Mouse (Mus musculus): ENCODE results near the gene Ovca2.

The Ovca2 gene

DNA sequence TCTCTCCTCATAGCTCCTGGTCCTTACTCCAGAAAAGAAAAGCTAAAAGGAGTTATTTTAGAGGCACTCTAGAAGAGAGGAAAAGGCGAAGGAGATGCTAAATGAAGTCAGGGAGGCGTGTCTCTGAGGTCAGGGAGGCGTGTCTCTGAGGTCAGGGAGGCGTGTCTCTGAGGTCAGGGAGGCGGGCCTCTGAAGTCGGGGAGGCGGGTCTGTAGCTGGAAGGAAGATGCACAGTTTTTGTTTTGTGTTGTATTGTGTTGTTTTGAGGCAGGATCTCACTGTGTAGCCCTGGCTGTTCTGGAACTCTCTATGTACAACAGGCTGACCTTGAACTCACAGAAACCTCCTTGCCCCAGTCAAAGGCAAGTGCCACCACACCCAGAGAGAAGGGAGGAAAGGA is 19.3 kb upstream of the Ovca2 start:
- in situ Hi-C loops (cut with MboI; ENCODE audit: unreplicated experiment in 2 of 2): loop anchor here in 1 of 2 experiments (10.0 to 25.0 kb wide), 2 partner anchors 187 to 289 kb away; partner anchors contain the start of gene Prpf8

DNA sequence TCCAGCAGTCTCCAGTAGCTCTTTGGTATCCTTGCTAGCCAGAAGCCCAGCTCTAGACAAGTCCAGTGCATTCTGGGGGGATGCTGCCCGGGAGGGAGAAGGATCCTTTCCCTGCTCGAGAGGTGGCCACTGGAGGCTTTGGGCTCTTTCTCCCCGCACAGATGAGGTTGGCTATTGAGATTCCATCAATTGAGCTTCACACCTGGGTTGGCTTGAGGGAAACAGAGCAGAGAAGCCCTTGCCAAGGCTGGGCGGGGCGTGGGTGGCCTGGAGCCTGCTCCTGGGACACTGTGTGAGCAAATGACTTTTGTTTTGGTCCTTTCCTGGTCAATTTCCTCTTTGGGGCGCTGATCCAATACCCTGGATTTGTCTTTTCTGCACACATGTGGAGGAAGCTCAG is 17.5 kb upstream of the Ovca2 start:
- in situ Hi-C loops (cut with MboI; ENCODE audit: unreplicated experiment in 2 of 2): loop anchor here in 1 of 2 experiments (10.0 to 25.0 kb wide), 2 partner anchors 189 to 291 kb away; partner anchors contain the start of gene Prpf8

- in situ Hi-C loops (cut with MboI; ENCODE audit: unreplicated experiment in 2 of 2): loop anchor here (5.0 to 25.0 kb wide), 4 partner anchors 32 to 292 kb away; partner anchors contain the start of gene Prpf8 (in 1 of the 2)
Measured at GRCm38 (mm10) chr11:75194850-75195461, 16.3 kb upstream of the Ovca2 start.

DNA sequence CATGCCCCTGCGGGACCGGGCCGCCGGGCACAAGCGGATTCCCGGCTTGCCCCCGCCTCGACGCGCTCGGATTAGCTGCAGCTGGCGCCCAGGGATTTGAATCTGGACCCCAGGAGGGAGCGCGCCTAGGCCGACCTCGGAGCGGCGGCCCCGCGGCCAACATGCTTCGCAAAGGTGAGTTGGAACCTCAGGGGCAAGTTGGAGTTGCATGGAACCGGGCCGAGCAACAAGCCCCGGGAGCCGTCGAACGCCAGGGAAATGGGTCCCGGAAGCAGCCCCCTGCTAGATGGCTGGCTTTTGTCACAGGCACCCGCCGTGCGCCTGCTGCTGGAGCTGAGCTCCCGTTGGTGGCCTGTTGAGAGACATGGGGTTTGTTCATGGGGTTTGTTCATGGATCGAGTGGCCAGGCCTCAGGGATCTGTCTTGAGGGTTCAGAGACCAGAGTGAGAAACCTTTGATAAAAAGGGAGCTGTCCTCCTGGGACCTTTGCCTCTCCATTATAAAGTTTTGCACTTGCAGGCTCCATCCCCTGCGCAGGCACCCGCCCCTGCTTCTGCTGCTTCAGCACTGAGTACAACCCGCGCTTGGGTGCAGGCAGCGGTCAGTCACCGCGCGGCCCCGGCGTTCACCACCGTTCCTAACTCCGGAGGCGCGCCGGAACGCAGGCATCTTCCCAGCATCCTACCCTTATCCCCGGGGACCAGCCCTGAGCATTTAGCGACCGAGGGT is 15.7 kb upstream of the Ovca2 start:
- in situ Hi-C loops (cut with MboI; ENCODE audit: unreplicated experiment in 2 of 2): loop anchor here (5.0 to 25.0 kb wide), 4 partner anchors 33 to 293 kb away; partner anchors contain the start of gene Prpf8 (in 1 of the 2)

DNA sequence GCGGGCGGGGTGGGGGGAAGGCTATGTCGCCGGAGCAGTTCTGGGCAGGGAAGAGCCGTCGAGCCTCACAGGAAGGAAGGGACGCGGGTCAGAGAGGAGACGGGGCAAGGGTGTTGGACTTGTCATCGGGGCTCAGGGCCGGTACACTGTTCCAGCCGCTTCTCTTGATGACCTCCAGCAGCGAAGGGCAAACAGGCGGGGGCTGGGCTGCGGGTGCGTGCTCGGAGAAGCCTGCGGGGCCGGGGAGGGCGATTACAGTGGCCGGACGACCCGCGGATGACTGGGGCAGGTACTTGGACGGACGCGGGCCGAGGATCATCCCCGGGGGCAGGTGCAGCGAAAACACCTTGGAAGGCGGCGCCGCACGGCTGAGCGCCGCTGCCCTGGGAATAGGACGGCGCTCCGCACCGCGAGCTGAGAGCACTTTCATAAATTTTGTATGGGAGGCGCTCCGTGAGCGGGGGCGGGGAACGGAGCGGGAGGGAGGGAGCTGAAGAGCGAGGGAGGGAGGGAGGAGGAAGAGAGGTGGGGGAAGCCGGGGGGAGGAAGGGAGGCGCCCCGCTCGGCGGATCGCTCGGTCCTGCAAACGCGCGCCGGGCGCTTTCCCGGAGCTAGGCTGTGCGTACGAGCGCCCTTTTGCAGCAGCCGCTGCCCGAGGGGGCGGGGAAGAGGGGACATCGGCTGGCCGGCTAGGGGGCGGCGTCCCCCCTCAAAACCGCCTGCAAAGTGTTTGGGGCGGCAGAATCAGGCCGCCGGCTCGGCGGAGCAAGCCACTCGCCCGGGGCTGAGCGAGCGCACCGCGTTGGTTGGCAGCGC is 14.8 kb upstream of the Ovca2 start, which contains the start of gene Rtn4rl1:
TSS of gene Rtn4rl1 (plus strand) at position 528 of the 816 bp plus-strand sequence.
- in situ Hi-C loops (cut with MboI; ENCODE audit: unreplicated experiment in 2 of 2): loop anchor here (5.0 to 25.0 kb wide), 4 partner anchors 34 to 294 kb away; partner anchors contain the start of gene Prpf8 (in 1 of the 2)

GRCm38 (mm10) chr11:75192336-75193214 is 13.9 kb upstream of the Ovca2 start:
- in situ Hi-C loops (cut with MboI; ENCODE audit: unreplicated experiment in 2 of 2): loop anchor here (5.0 to 25.0 kb wide), 4 partner anchors 35 to 295 kb away; partner anchors contain the start of gene Prpf8 (in 1 of the 2)

DNA sequence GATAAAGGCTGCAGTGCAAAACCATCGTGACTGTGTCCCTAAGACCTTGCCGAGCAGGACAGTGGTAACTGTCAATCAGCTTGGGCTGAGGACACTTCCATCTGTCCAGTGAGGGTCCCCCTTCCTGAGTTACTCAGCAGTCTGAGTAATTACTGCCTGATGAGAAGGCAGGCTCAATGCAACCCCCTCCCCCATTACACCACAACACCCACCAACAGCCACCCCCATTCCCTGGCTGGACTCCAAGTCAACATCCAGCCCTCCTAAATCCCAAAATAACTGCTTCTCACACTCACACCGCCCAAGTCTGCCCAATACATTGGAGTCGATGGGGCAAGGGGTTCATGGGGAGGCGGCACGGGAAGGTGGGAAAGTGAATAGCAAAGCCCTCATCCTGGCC is 13.2 kb upstream of the Ovca2 start:
- in situ Hi-C loops (cut with MboI; ENCODE audit: unreplicated experiment in 2 of 2): loop anchor here (5.0 to 25.0 kb wide), 4 partner anchors 35 to 295 kb away; partner anchors contain the start of gene Prpf8 (in 1 of the 2)

DNA sequence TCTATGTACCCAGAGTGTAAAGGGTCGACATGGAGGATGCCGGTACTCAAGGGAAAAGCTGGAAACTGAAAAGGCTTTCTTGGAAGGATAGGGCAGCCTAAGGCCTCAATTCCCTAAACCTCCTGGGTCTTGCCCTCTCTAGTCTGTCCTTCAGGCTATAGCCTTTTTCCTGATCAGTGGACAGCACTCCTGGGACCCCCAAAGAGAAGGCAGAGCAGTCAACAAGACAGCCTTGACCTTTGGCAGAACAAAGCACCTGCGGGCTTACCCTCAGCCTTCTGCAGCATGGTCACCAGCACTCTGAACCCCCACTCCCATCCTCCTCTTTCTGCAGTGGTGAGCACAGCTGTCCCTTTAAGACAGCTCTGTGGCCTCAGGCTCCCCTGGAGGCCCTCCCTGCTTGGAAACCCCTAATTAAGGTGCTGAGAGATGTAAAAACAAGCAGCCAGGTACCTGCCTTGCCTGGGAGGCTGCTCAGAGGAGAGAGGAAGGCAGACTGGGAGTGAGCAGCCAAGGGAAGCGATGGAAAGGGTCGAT is 12.3 kb upstream of the Ovca2 start, which contains the start of gene Dph1:
TSS of gene Dph1 (minus strand) at position 337 of the 537 bp plus-strand sequence.
- in situ Hi-C loops (cut with MboI; ENCODE audit: unreplicated experiment in 2 of 2): loop anchor here (5.0 to 25.0 kb wide), 4 partner anchors 36 to 296 kb away; partner anchors contain the start of gene Prpf8 (in 1 of the 2)

- in situ Hi-C loops (cut with MboI; ENCODE audit: unreplicated experiment in 2 of 2): loop anchor here (5.0 to 25.0 kb wide), 4 partner anchors 37 to 297 kb away; partner anchors contain the start of gene Prpf8 (in 1 of the 2)
Measured at GRCm38 (mm10) chr11:75190371-75190724, 11.7 kb upstream of the Ovca2 start.

GRCm38 (mm10) chr11:75189713-75190370 is 11.2 kb upstream of the Ovca2 start:
- in situ Hi-C loops (cut with MboI; ENCODE audit: unreplicated experiment in 2 of 2): loop anchor here (5.0 to 25.0 kb wide), 5 partner anchors 37 to 385 kb away; partner anchors contain the start of gene Prpf8 (in 1 of the 2)

- in situ Hi-C loops (cut with MboI; ENCODE audit: unreplicated experiment in 2 of 2): loop anchor here (5.0 to 25.0 kb wide), 3 partner anchors 217 to 390 kb away; partner anchors contain the start of gene Prpf8 (in 1 of the 2)
Measured at GRCm38 (mm10) chr11:75184986-75185385, 6.4 kb upstream of the Ovca2 start.

DNA sequence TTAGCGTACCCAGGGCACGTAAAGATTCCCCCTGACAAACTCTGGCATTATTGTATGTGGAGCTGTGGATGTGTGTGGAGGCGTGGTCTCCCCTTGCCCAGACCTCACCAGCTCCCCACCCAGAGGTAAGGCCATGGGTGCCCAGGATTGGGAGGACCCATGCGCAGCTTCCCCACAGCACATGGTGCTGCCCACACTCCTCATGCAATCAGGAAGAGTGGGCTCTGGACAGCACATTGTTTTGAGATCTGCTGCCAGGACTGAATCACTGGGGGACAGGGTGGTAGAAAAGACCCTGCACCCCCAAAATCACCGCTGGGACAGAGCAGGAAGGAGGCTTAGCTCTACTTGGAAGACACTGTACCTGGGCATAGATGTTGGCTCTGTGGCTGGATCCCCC is 5.9 kb upstream of the Ovca2 start:
- in situ Hi-C loops (cut with MboI; ENCODE audit: unreplicated experiment in 2 of 2): loop anchor here (5.0 to 25.0 kb wide), 3 partner anchors 218 to 390 kb away; partner anchors contain the start of gene Prpf8 (in 1 of the 2)

GRCm38 (mm10) chr11:75183917-75184570 is 5.4 kb upstream of the Ovca2 start:
- in situ Hi-C loops (cut with MboI; ENCODE audit: unreplicated experiment in 2 of 2): loop anchor here (5.0 to 25.0 kb wide), 3 partner anchors 218 to 391 kb away; partner anchors contain the start of gene Prpf8 (in 1 of the 2)

DNA sequence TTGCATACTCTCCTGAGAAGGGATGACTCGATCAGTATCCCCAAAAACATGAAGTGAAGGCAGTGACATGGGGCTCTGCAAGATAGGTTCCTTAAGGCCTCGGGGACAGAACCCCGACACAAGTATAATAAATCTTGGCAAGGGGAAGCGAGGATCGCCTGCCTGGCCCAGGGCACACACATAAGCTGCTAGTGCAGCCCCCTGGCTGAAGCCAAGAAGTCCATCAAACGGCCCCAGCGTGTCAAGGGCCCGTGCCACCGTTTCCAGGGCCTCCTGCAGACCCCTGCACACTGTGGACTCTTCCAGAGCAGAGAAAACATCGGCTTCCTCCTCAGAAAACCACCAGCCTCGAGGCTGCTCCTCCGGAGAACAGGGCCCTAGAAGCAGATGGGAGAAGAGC is 624 bp downstream of the Ovca2 start:
- in situ Hi-C loops (cut with MboI; ENCODE audit: unreplicated experiment in 2 of 2): loop anchor here in 1 of 2 experiments (25.0 kb wide), 1 partner anchor 309 kb away; the partner anchor contains the start of gene Prpf8

DNA sequence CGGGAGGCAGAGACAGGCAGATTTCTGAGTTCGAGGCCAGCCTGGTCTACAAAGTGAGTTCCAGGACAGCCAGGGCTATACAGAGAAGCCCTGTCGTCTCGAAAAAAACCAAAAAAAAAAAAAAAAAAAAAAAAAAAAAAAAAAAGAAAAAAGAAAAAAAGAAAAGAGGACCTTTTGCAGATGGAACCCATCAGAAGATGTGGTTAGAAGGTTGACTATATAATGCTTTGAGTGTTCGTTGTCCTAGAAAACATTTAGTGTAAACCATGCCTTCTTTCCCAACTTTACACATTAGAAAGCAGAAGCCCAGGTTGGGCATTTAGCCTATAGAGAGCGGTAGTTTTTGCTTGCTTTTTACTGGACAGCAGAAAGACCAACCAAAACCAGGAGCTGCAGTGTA is 4.1 kb downstream of the Ovca2 start:
- in situ Hi-C loops (cut with MboI; ENCODE audit: unreplicated experiment in 2 of 2): loop anchor here (5.0 kb wide), 1 partner anchor 192 kb away; no protein-coding TSS in a partner anchor

DNA sequence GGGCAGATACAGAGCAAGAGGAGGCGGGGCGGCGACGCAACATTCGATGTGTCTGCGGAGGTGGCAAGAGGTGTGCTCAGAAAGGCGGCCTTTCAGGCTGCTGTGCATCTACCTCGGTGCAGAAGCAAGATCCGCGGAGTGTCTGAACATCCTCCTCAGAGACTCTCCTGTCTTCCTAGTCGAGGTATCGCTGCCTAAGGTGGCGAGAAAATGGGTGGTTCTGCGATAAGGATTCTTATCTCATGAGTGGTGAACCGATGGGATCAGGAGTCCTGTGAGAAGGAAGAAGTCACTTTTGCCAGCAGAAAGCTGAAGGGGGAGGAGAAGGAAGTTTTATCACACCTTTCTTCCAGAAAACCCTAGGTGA is 4.9 kb downstream of the Ovca2 start:
- in situ Hi-C loops (cut with MboI; ENCODE audit: unreplicated experiment in 2 of 2): loop anchor here (5.0 kb wide), 1 partner anchor 191 kb away; no protein-coding TSS in a partner anchor

DNA sequence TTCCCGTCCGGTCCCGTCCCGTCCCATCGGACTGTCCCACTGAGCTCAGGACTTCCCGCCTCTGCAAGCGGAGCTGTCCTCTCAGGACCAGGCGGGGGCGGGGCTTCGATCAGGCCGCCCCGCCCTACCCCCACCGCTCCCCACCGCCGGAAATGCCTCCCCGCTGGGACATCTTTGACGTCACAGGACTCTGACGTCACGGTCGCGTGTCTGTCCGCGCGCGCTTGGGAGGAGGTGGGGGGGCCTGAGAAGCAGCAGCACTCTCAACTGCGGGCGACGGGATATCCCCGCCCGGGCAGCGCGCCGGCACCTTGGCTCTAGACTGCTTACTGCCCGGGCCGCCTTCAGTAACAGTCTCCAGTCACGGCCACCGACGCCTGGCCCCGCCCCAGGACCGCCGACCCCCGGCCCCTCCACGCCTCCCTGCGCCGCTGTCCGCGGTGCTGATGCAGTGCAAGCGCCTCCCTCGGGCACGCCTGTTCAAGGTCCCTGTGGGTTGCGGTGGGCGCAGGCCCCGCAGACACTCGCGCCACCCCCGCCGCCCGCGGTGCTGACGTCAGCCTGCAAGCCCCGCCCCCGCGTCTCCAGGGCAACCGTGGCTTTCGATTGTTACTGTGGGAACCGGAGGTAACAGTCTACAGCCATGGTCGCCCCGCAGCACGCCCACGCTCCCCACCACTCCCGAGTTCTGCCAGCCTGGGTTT is 5.4 kb downstream of the Ovca2 start:
- in situ Hi-C loops (cut with MboI; ENCODE audit: unreplicated experiment in 2 of 2): loop anchor here (5.0 kb wide), 1 partner anchor 191 kb away; no protein-coding TSS in a partner anchor

Data from v-Abl transformed pro-B cells (cell line).